Mouse (Mus musculus): ENCODE results near the gene Sept1. TPM values are rescaled to one million over a fixed set of nuclear protein-coding genes. Genes with fewer than 3 reads are reported as not detected.

Sept1 gene
- polyA plus RNA-seq, 1 experiment from 2014 or later: 28.2 TPM

DNA sequence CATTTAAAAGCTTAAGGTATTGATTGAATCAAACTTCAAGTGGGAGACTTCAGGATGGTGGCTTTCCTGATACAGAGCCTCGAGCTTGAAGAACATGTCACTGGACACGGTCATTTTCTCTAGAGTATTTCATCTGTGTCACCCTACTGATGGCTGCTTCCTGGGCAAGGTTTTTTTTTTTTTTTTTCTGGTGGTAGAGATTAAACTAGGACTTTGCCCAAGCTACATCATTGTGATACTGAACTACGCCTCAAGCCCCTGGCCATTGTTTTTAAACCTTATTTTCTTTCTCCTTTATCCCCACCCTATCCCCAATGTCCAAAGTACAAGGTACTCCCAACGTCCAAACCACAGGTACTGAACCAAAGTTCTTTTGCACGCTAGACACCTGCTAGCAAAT lies 37.7 kb upstream of the Sept1 start:
- ATAC-seq (ENCODE audit: insufficient number of reproducible peaks, low FRiP score): no peak
- 81% methylated on average over 5 of the region's 5 CpGs for WGBS

DNA sequence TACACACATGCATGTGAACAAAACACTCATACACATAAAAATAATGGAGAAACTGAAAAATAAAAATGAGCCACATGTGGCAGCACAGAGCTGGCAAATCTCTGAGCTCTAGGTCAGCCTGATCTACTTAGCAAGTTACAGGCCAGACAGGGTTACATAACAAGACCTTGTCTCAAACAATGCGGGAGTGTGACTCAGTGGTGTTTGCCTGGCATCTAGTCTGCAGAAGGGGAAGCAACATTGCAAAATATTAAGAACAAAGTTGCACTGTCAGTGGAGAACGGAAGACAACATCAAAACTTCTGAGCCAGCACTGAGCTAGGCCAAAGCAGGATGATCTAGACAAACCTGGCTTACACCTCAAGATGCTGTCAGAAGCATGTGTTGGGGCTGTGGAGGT lies 37.3 kb upstream of the Sept1 start:
- Histone ChIP-seq H3K36me3 (peaks cover 30% of the 10 kb centered on the region), H3K4me2 (no peak overlapping the region), H3K4me1 (replicated peaks) (peaks cover 12% of the 10 kb centered on the region), H3K27ac (ENCODE audit: poor library complexity, severe bottlenecking) (no peak overlapping the region), H3K27me3 (replicated peaks) (no peaks in the 10 kb centered on the region), H3K4me3 (no peak overlapping the region), H3K9ac (no peak overlapping the region), H3K9me3 (replicated peaks) (peaks cover 3% of the 10 kb centered on the region; the same call in 1 of the 2 replicates)
- 89% methylated on average over 2 of the region's 2 CpGs for WGBS
- no peak for ATAC-seq (ENCODE audit: insufficient number of reproducible peaks, low FRiP score)

More for the DNA sequence above, 37.7 kb upstream of the Sept1 start:
- H3K36me3 ChIP-seq: peaks cover 30% of the 10 kb centered on the region
- no peak overlapping the region for H3K4me3 ChIP-seq
- H3K27me3 ChIP-seq (replicated peaks): no peaks in the 10 kb centered on the region
- no peak overlapping the region for H3K4me2 ChIP-seq
- no peak overlapping the region for H3K9ac ChIP-seq
- H3K27ac ChIP-seq (ENCODE audit: poor library complexity, severe bottlenecking): no peak overlapping the region
- H3K9me3 ChIP-seq (replicated peaks): peaks cover 3% of the 10 kb centered on the region; the same call in 1 of the 2 replicates
- peaks cover 12% of the 10 kb centered on the region for H3K4me1 ChIP-seq (replicated peaks)

DNA sequence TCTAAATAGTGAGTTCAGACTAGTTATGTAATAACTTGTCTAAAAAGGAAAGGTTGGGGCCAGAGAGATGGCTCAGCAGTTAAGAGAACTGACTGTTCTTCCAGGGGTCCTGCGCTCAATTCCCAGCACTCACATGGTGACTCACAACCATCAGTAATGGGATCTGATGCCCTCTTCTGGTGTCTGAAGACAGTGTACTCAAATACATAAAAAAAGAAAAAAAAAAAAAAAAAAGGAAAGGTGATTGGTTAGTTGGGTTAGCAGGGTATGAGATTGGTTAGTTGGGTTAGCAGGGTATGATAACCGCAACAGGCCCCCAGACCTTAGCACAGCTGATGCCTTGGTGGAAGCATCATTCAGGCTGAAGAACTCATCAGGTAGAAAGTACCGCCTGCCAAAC lies 30.6 kb upstream of the Sept1 start:
- no peaks in the 10 kb centered on the region; the same call in 1 of the 2 replicates for H3K36me3 ChIP-seq
- no peaks in the 10 kb centered on the region; the same call in 1 of the 2 replicates for H3K9me3 ChIP-seq (replicated peaks)
- H3K4me2 ChIP-seq: no peak overlapping the region
- peaks cover 18% of the 10 kb centered on the region; the same call in 1 of the 2 replicates for H3K4me1 ChIP-seq (replicated peaks)
- WGBS: 86% methylated on average over 3 of the region's 3 CpGs
- ATAC-seq (ENCODE audit: insufficient number of reproducible peaks, low FRiP score): no peak
- H3K9ac ChIP-seq: no peak overlapping the region
- no peaks in the 10 kb centered on the region for H3K27me3 ChIP-seq (replicated peaks)
- no peak overlapping the region for H3K4me3 ChIP-seq
- no peak overlapping the region for H3K27ac ChIP-seq (ENCODE audit: poor library complexity, severe bottlenecking)

DNA sequence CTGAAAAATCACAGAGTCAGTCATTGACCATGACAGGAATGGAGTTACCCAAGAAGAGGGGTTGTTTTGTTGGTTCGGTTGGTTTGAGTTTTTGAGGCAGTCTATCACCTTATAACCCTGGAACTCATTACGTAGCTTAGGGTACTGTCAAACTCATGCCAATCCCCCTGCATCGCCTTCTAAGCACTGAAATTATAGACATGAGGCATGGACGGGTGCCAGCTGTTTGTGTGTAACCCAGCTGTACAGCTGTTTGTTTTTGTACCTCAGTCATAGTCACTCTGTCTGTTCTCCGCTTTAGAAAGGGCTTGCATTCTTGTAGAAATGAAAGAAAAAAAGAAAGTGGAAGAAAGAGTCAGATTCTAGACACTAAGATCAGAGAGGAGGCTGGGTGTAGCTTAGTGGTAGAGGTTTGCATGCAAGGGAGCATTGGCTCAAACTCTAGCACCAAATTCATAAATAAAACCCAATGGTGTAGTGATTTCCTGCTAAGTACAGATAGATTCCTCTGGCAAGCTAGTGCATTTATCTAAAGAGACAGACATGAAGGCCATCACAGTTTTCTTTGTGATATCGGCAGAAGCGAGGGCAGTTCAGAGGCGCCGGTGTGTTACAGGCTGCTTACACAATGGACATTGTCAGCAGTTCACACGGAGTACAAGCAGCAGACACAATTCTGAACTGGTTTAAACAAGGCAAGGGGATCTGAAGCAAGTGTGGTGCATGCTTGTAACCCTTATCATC lies 29.5 kb upstream of the Sept1 start:
- no peak overlapping the region for H3K27ac ChIP-seq (ENCODE audit: poor library complexity, severe bottlenecking)
- H3K4me1 ChIP-seq (replicated peaks): peaks cover 18% of the 10 kb centered on the region; the same call in 1 of the 2 replicates
- ATAC-seq (ENCODE audit: insufficient number of reproducible peaks, low FRiP score): no peak
- no peaks in the 10 kb centered on the region for H3K27me3 ChIP-seq (replicated peaks)
- no peak overlapping the region for H3K9ac ChIP-seq
- WGBS: 70% methylated on average over 10 of the region's 10 CpGs
- peaks cover 3% of the 10 kb centered on the region for H3K36me3 ChIP-seq
- H3K9me3 ChIP-seq (replicated peaks): no peaks in the 10 kb centered on the region
- H3K4me3 ChIP-seq: no peak overlapping the region
- no peak overlapping the region for H3K4me2 ChIP-seq

GRCm38 (mm10) chr7:127260309-127261111 lies 27.6 kb upstream of the Sept1 start, which contains the start of gene Dctpp1:
Gene Dctpp1 (minus strand): TSS chr7:127260709.
- no peak within 1 kb of the TSS for H3K27ac ChIP-seq (ENCODE audit: poor library complexity, severe bottlenecking)
- under 1% methylated on average over 50 of the region's 50 CpGs for WGBS
- peak; percentile 98 for ATAC-seq (ENCODE audit: insufficient number of reproducible peaks, low FRiP score)

GRCm38 (mm10) chr7:127259186-127259905 lies 26.4 kb upstream of the Sept1 start:
- Histone ChIP-seq H3K4me1 (replicated peaks) (peaks cover 26% of the 10 kb centered on the region), H3K27ac (ENCODE audit: poor library complexity, severe bottlenecking) (no peak overlapping the region), H3K4me2 (peak overlapping the region; percentile 86), H3K36me3 (peaks cover 15% of the 10 kb centered on the region), H3K4me3 (peak overlapping the region; percentile 70), H3K9ac (peak overlapping the region; percentile 76; the same call in 1 of the 2 replicates), H3K27me3 (replicated peaks) (no peaks in the 10 kb centered on the region), H3K9me3 (replicated peaks) (no peaks in the 10 kb centered on the region)
- WGBS: 77% methylated on average over 8 of the region's 8 CpGs
- no peak for ATAC-seq (ENCODE audit: insufficient number of reproducible peaks, low FRiP score)

More at GRCm38 (mm10) chr7:127260309-127261111, 27.6 kb upstream of the Sept1 start, which contains the start of gene Dctpp1:
- Histone ChIP-seq H3K4me3 (peak within 1 kb of the TSS; percentile 70), H3K4me2 (peak within 1 kb of the TSS; percentile 86), H3K36me3 (peaks cover 15% of the 10 kb centered on the region), H3K9ac (peak within 1 kb of the TSS; percentile 76), H3K9me3 (replicated peaks) (no peaks in the 10 kb centered on the region), H3K4me1 (replicated peaks) (peaks cover 18% of the 10 kb centered on the region; the same call in 1 of the 2 replicates), H3K27me3 (replicated peaks) (no peaks in the 10 kb centered on the region)

- peaks cover 15% of the 10 kb centered on the region for H3K36me3 ChIP-seq
- H3K4me3 ChIP-seq: no peak overlapping the region
- no peak for ATAC-seq (ENCODE audit: insufficient number of reproducible peaks, low FRiP score)
- H3K27me3 ChIP-seq (replicated peaks): no peaks in the 10 kb centered on the region
- H3K4me2 ChIP-seq: no peak overlapping the region
- H3K4me1 ChIP-seq (replicated peaks): peaks cover 26% of the 10 kb centered on the region
- H3K9me3 ChIP-seq (replicated peaks): no peaks in the 10 kb centered on the region
- H3K27ac ChIP-seq (ENCODE audit: poor library complexity, severe bottlenecking): no peak overlapping the region
- WGBS: 87% methylated on average over 5 of the region's 5 CpGs
- H3K9ac ChIP-seq: no peak overlapping the region
Measured at GRCm38 (mm10) chr7:127256518-127256917, 23.6 kb upstream of the Sept1 start.

DNA sequence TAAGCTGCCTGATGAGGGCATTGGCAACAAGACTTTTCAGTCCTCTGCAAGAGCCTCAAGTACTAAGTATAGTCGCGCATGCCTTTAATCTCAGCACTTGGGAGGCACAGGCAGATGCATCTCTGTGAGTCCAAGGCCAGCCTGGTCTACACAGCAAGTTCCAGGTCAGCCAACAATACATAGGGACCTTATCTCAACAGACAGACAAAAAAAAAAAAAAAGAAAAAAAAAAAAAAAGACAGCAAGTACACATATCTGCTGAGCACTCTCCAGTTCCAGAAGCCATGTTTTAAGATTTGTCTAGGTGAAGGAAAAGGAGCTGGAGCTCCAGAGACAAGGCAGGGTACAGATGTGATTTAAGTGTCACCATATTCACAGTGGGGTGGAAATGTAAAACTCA lies 23.0 kb upstream of the Sept1 start:
- no peak overlapping the region for H3K9ac ChIP-seq
- H3K27me3 ChIP-seq (replicated peaks): no peaks in the 10 kb centered on the region
- no peak for ATAC-seq (ENCODE audit: insufficient number of reproducible peaks, low FRiP score)
- peaks cover 15% of the 10 kb centered on the region for H3K36me3 ChIP-seq
- H3K4me2 ChIP-seq: no peak overlapping the region
- H3K9me3 ChIP-seq (replicated peaks): no peaks in the 10 kb centered on the region
- peaks cover 20% of the 10 kb centered on the region for H3K4me1 ChIP-seq (replicated peaks)
- 79% methylated on average over 2 of the region's 2 CpGs for WGBS
- no peak overlapping the region for H3K27ac ChIP-seq (ENCODE audit: poor library complexity, severe bottlenecking)
- no peak overlapping the region for H3K4me3 ChIP-seq

DNA sequence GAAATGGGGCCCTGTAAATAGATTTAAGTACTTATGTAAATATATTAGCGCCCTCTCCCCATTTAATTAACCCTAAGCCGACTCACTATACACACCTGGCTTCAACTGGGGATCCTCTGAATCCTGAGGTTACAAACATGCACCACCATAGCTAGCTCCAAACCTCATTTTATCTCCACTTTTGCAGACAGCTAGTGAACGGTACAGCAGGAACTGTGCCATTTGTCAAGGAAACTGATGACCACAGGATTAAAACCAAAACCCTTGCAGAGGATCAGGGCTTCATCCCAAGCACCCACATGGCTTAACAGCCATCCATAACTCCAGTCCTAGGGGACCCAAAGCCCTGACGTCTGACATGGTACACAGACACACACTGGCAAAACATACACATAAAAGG lies 22.1 kb upstream of the Sept1 start:
- Histone ChIP-seq H3K4me3 (peak overlapping the region; percentile 55), H3K27ac (ENCODE audit: poor library complexity, severe bottlenecking) (no peak overlapping the region), H3K4me2 (peak overlapping the region; percentile 73), H3K27me3 (replicated peaks) (no peaks in the 10 kb centered on the region), H3K4me1 (replicated peaks) (peaks cover 19% of the 10 kb centered on the region), H3K9ac (peak overlapping the region; percentile 73; the same call in 1 of the 2 replicates), H3K9me3 (replicated peaks) (no peaks in the 10 kb centered on the region), H3K36me3 (peaks cover 17% of the 10 kb centered on the region)
- WGBS: 19% methylated on average over 4 of the region's 4 CpGs
- no peak for ATAC-seq (ENCODE audit: insufficient number of reproducible peaks, low FRiP score)

DNA sequence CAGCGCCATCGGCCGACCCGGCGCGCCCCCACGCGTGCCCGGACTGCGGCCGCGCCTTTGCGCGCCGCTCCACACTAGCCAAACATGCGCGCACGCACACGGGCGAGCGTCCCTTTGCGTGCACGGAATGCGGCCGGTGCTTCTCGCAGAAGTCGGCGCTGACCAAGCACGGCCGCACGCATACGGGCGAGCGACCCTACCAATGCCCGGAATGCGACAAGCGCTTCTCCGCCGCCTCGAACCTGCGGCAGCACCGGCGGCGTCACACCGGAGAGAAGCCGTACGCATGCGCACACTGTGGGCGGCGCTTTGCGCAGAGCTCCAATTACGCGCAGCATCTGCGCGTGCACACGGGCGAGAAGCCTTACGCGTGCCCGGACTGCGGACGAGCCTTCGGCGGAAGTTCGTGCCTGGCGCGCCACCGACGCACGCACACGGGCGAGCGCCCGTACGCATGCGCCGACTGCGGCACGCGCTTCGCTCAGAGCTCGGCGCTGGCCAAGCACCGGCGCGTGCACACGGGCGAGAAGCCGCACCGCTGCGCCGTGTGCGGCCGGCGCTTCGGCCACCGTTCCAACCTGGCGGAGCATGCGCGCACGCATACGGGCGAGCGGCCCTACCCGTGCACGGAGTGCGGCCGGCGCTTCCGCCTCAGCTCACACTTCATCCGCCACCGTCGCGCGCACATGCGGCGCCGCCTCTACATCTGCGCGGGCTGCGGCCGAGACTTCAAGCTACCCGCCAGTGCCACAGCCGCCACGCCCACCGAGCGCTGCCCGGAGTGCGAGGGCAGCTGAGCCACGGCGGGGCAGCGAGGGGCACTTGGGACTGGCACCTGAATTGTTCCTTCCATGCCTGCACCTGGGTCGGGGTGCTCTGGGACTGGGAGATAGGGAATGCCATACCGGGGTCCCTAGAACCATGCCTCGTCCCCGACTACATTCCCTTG lies 21.2 kb upstream of the Sept1 start:
- Histone ChIP-seq H3K4me1 (replicated peaks) (peaks cover 11% of the 10 kb centered on the region), H3K27ac (ENCODE audit: poor library complexity, severe bottlenecking) (peak overlapping the region; percentile 71), H3K36me3 (peaks cover 26% of the 10 kb centered on the region), H3K9me3 (replicated peaks) (no peaks in the 10 kb centered on the region), H3K4me3 (peak overlapping the region; percentile 55), H3K27me3 (replicated peaks) (no peaks in the 10 kb centered on the region), H3K4me2 (peak overlapping the region; percentile 73), H3K9ac (peak overlapping the region; percentile 76)
- peak; percentile 92 for ATAC-seq (ENCODE audit: insufficient number of reproducible peaks, low FRiP score)
- WGBS: under 1% methylated on average over 136 of the region's 136 CpGs

Measured in heart, embryonic 12.5 days (tissue).